Mouse (Mus musculus) testis, postnatal 14 days (tissue): ENCODE results near the gene Lrrc17.
"Not testable (repeated sequence)": the region's sequence is repeated elsewhere in the genome, so short reads cannot be mapped to it uniquely, and the experiment has no call there.

Experiments
- DNase-seq: peaks from one replicate; pipeline ENCODE4 v3.0.0; 2021; ENCODE audit warnings: low spot score

The Lrrc17 gene

DNA sequence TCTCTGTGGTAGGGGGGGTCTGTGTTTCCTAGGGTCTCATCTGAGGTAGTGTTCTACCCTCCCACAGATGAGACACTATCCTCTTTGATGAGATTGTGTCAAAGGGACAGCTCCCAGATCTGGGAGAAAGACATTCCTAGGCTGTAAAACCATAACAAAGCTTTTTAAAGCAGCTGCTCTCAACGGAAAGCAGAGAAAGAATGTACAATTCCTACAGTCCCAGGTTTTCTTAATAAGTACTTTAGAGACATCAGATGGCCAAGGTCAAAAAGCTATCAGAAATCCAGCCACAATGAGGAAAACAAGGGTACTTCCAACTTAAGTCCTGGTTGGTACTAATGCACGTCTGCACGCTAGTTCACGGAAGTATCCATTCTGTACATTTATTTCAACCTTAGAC, 1.1 kb upstream of the Lrrc17 start:
- no peak for DNase-seq

DNA sequence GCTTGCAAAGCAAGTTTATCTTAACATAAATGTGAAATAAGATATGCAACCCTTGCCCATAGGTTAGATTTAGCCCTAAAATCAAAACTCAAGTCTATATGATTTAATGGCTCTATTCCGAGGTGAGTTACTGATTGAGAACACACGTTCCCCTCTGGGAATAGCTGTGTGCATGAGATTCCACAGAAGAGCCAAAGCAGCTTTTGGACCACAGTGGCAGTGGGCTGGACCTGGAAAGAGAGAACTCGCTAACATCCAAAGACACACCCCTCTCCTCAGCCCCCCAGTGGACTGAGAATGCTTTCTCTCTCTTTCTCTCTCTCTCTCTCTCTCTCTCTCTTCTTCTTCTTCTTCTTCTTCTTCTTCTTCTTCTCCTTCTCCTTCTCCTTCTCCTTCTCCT, 1.5 kb downstream of the Lrrc17 start:
- peak; percentile 34 for DNase-seq

DNA sequence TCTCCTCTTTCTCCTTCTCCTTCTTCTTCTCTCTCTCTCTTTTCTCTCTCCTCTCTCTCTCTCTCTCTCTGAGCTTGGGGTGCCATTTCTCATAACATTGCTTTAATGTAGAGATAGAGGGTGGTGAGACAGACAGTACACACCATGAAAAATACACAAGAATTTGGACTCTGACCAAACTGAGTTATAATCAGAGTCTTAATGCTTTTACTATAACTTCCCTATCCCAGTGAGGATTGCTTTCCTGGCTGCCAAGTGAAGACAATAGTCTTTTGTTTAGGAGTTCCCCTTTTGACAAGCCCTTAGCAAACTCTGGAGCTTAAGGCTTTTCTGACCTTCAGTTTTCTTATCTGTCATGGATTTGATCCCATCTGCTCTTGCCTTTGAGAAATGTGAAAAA, 1.9 kb downstream of the Lrrc17 start:
- no peak for DNase-seq

DNA sequence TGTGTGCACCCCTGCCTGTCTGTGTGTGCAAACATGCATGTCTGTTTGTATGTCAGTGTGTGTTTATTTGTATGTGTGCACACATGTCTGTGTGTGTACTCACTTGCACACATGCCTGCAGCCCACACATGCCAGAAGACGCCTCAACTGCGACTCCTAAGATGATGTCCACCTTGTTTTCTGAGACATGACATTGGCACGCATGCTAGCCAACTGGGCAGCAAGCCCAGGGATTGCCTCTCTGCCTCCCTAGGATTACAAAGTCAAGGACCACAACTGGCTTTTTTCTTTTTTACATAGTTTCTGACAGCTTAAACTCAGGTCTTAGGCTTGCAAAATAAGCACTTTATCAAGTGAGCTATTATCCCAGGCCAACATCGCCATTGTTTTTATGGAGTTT, 2.4 kb downstream of the Lrrc17 start:
- peak; percentile 25 for DNase-seq

DNA sequence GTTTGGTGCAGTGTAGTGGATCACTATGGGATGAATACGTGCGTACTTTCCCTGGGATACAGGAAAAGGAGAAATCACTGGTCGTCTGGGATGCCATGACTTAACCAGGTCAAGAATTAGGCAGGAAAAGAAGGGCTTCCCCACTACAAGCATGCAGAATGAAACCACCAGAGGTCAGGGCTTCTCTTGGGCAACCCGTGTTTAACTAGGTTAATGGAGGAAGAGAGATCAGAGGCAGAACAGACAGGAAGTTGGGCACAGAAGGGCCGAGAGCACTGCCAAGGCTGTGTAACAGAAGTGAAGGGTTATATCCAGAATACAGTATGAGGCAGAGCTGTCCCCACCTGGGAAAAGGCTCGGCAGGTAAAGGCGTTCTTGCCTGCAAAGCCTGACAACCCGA, 3.6 kb downstream of the Lrrc17 start:
- no peak for DNase-seq

DNA sequence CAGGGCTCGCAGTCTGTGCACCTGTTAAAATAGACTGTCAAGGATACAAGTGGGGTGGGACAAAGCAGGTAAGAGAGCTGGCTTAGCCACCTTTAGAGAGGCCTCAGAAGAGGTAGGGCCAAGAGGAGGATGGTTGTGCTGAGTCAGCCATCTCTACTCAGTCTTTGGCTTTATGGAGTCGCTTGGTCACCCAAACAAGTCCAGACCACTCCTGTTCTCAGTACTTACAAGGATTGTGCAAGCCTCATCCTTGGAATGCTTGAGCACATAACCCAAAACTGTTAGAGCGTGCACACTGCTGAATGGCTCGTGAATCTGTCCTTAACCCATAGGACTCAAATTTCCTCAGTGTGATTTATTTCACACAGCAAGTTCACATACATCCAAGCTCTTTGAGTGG, 10.3 kb downstream of the Lrrc17 start:
- no peak for DNase-seq

DNA sequence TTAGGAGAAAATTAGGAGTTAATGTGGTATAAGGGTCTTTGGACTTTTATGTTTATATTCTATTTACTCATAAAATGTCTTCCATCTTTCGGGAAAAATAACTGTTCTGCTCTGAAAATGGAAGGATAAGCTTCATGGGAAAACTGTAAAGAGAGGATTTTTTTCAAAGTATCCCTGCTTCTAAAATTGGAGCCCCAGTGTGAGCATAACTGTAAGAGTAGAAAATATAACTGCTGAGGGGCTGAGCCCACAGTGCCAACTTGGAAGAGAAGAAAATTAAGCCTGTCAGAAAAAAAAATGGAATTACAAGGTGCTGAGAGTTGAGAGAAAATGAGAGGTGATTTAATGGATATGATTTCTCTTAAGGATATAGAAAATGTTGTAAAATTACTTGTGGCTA, 11.4 kb downstream of the Lrrc17 start:
- no peak for DNase-seq

DNA sequence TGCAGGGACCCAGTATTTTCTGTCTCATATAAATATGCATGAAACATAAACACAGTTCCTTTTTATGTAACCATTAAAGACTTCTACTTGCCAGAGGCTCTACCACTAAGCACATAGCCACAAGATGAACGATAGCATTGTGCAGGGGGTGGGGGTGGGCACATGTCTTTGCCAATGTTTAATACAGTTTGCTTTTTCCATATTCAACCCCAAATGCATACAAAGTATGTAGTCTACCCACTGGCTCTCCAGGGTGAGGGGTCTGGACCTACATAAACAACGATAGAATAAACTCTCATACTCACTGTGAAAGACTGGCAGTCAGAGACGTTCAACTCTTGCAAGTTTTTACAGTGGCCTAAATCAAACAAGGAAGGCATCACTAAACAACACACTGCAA, 13.1 kb downstream of the Lrrc17 start:
- DNase-seq, result no peak

DNA sequence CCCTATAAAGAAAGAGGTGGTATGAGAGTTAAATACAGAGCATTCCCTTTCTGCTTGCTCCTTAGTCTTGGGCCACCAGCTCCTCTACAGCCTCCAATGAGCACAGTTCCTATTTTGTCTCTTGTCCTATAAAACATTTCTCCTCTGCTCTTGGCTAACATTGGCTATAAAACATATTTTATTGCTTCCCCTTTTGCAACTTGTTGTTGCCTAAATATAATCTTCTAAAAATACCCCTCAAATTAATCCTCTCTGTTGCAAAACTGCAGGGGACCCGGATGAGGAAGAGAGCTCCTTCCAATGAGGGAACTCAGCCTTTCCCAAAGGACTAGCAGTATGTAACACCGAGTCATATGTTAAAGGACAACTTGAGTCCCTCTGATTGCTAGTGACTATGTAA, 20.6 kb downstream of the Lrrc17 start:
- DNase-seq, result no peak

DNA sequence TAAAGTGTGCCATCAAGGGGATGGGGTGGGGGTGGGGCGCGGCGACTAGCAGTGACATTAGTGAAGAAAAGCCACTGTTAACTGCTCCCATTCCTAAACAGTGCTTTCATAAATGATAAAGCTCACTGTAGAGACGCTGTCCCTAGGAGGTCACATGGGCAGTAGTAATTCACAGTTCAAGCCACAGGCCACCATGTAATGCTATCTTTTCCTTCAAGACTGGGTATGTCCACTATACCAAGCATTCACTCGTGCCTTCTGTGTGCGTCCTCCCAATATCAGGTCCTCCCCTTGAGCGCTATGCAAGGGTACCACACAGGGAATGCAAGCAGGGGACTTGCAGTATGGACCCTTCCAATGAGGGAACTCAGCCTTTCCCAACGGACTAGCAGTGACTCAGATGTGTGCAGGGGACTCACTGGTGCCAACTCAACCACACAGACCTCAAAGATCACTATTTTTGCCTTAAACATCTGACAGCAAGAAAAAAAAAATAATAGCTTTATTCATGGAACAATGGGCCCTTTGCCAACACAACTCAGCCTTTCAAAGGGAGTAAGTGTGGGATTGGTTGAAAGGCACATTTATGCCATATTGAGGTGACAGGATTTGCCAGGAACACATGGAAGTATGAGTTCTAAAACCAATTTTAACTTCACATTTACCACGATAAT, 22.2 kb downstream of the Lrrc17 start:
- DNase-seq, result no peak

DNA sequence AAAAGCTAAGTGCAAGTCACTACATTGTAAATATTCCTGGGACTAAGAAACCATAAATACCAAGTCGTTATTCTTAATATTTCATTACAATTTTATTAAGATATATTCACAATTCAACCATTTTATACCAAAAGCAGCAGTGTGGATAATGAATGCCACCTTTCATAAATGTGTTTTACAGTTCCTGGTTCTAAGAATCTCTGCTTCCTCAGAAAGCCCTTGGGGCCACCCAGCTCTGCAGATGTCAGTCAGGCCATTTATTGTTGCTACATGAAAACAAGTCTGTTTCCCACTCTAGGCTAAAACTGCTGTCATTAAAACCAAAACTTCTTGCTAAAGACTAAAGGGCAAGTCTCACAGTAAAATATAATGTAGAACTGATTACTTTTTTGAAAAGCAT, 24.4 kb downstream of the Lrrc17 start:
- no peak for DNase-seq

DNA sequence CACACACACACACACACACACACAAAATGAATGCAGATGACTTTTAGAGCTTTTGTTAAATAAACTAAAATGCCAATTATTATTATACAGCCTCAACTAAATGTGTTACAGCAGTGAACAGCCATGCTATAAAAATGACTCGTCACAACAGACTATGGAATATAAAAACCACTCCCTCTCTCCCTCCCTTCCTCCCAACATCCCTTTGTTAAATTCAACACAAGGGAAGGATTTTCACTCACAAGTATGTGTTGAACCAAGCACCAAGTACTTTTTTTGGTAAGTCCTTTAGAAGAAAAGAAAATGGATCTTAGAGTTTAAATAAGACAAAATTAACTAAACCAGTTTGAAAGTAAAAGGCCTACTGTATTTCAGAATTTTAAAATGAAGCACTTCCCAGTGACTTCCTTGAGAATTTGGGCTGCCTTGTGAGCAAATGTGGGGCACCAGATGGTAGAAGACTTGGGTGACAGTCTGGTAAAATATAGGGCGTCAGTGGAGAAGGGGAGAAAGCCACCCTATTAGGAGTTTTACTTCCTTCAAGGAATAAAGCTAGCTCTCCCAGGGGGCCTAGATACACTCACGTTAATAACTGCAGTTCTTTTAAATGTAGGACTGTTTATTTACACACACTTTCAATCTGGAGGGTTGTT, 29.5 kb downstream of the Lrrc17 start:
- DNase-seq, result no peak

DNA sequence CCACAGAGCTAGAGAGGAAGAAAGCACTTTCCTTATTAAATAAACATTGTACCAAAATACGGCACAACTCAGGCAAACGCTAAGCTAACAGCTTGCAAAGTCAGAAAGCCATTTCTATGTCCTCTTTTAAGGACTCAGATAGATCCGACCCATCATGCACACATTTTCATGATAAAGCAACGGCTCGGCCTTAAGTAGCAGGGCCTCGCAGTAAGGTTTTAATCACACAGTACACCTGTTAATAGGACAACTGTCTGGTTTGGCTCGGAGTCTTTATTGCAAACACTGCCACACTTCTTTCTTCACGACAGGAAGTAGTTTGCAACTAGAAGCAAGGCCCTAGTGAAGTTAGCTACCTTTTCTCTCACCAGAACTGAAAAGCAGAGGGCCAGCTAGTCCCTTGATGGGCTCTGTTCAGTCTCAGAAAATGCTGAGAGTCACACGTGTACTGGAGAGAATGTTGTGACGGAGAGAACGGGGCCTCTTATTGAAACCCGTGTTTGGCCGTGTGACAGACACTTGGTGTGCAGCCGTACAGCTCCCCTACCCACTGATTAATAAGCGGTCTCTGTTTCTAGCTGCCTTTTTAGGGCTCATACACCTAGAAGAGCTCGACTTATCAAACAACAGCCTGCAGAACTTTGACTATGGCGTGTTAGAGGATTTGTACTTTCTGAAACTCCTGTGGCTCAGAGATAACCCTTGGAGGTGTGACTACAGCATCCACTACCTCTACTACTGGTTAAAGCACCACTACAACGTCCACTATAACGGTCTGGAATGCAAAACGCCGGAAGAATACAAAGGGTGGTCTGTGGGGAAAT, 31.2 kb downstream of the Lrrc17 start:
- DNase-seq, result no peak

DNA sequence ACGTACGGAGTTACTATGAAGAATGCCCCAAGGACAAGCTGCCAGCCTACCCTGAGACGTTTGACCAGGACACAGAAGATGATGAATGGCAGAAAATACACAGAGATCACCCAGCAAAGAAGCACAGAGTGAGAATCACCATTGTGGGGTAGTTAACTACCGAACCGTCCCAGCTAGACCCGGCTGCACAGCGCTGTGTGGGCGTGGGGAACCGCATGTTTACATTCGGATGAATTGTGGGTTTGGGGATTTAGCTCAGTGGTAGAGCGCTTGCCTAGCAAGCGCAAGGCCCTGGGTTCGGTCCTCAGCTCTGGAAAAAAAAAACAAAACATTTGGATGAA, 31.8 kb downstream of the Lrrc17 start:
- DNase-seq, result no peak

DNA sequence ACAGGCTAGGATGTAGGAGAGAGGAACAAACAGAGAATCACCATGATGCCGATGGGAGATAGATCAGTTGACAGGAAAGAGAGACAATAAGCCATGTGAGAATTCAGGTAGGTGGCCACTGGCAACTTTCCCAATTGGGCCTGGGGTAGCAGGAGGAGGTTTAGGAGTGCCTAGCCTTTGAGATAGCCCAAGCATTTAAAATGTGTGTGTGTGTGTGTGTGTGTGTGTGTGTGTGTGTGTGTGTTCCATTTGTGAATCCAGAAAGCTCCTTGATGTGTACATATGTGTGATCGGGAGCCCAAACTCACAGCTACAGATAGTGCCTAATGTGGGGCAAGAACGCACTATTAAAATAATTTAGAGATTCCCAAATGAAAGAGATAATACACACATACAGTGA, 34.8 kb downstream of the Lrrc17 start:
- no peak for DNase-seq

DNA sequence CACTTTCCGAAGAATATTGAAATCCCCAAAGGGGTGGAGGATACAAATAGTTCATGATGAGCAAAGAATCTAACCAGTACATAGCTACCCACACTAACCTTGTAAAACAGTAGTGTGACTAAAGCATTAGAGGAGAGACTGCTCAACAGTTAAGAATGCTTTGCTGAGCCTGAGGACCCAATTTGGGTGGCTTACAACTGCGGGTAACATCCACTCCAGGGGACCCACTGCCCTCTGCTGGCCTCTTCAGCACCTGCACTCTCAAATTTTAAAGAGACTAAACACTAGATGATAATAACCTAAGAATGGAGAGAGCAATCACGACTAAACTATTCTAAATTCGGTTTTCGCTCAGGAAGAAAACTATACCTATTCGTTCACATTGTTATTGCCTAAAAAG, 43.4 kb downstream of the Lrrc17 start:
- DNase-seq, result no peak

DNA sequence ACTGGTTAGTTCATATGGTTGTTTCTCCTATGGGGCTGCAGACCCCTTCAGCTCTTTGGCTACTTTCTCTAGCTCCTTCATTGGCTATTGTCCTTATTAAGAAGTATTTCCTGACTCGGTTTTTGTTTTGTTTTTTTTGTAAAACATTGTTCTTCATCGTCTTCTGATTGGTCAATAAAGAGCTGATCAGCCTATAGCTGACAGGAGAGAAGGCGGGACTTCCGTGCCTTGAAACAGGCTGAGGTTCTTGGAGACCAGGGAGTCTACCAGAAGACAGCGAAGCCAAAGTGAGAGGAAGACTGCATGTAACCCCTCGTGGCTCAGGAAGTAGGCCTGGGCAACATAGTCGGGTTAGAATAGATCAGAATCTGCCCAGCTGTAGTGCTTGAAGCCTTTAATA, 44.3 kb downstream of the Lrrc17 start:
- no peak for DNase-seq

DNA sequence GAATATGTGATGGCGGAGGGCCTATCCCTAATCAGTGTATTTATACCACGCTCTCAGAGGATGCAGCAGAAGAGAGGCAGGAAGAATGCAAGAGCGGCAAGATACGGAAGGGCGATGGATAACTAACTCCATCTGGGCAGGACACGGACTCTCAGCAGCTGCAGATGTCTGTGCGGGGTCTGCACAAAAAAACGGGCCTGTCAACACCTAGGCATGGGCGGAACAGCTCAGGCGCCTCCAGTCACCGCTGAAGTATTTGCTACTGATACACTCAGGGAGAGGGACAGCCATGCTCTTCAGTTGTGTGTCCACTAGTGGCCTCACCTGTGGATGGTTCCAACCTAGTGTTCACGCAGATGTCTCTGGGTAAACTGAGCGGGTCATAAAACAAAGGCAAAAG, 44.9 kb downstream of the Lrrc17 start:
- no peak for DNase-seq

DNA sequence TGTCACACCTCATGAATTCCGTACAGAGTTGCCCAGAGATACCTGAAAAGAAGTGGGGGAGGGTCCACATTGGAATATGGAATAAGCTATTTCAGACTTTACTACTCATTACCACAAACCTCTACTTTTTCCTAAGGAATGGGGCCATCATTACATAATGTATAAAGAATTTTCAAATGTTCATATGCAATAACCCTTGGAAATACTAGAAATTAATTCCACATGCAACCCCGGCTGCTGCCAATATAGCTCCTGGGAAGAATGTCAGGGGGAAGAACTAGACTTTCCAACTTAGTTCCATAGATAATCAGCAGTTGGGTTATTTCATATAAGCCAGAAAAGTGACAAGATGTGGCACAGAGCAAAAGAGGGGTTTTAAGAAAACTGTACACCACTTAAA, 48.7 kb downstream of the Lrrc17 start:
- no peak for DNase-seq

DNA sequence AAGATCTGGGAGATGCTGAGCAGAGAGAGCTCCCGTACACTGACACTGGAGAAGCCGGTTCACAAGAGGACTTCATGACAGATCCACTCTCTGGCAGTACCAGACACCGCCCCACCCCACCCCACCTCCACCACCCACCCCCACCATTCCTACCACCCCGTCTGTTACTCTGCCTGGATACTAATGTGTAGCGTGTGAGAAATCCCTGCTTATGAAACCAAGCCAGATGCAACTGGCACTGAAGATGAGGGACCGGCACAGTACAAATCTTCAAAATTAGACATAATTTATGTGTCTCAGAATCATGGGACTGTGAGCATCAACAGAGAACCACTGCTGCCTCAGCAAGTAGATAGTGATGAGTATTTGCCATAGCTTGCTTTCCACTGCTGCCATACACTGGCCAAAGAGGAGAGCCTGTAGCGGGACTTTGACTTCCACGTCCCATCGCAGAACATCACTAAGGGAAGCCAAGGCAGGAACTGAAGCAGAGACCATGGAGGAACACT, 49.9 kb downstream of the Lrrc17 start:
- DNase-seq, result no peak

DNA sequence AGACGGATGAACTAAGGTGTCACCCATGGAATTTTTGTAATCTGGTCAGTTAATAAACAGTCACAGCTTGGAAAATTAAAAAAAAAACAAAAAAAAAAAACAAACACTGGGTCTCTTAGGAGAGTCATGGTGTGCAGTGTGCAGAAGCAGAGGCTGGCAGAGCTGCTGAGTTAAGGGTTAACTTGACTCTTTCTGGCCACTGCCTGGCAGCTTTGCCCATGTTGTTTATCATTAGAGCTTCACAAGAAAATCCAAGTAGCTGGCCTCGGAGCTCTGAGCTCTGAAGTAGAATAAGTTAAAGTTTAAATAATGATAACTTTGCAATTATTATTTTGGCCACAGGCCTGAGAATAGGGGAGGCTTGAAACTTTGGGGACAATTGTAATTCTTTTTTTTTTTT, 56.2 kb downstream of the Lrrc17 start:
- DNase-seq, result not testable (repeated sequence)

DNA sequence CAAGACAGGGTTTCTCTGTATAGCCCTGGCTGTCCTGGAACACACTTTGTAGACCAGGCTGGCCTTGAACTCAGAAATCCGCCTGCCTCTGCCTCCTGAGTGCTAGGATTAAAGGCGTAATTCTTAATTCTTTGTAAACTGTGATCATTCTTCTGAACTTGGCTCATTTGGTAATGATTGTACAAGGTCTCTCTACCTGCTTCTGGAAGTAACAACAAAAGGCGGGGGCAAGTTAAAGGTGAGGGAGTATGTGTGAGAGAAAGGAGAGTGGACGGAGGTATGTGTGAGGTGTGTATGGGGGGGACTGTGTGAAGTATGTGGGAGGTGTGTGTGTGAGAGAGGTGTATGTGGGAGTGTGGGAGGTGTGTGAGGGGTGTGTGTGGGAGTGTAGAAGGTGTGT, 56.6 kb downstream of the Lrrc17 start:
- no peak for DNase-seq

DNA sequence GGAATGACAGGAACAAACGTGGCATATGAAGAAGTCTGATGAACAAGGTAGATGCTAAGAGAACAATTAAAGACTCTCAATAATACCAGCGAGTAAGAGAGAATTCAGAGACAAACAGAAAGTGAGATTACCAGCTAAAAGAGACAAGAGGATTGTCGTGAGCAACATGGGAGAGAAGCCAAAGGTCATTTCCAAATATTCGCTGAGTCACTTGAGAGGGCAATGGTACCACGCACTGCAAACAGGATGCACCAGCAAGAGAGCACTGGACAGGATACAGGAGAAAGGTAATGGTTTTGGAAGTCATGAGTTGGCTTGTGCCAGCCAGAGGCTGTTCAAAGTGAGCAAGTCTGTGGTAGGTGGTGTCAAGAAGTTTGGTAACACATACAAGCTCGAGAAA, 62.6 kb downstream of the Lrrc17 start:
- DNase-seq, result no peak
